Mouse (Mus musculus): ENCODE measurements around the gene Eps8l2.
A peak's percentile ranks its signal among the peaks of the same experiment; 100 is the strongest.

The Eps8l2 gene

GRCm38 (mm10) chr7:141338576-141339131 lies at the start of gene Eps8l2:
TSS of gene Eps8l2 (plus strand) at chr7:141338880.
- peak; percentile 52 to 75 for DNase-seq (ENCODE audit: low spot score in 2 of 2)

GRCm38 (mm10) chr7:141291921-141292582 lies 46.6 kb upstream of the Eps8l2 start, which contains the start of gene Drd4:
TSS of gene Drd4 (plus strand) at chr7:141292006.
- no peak for DNase-seq (ENCODE audit: low spot score in 2 of 2)

DNA sequence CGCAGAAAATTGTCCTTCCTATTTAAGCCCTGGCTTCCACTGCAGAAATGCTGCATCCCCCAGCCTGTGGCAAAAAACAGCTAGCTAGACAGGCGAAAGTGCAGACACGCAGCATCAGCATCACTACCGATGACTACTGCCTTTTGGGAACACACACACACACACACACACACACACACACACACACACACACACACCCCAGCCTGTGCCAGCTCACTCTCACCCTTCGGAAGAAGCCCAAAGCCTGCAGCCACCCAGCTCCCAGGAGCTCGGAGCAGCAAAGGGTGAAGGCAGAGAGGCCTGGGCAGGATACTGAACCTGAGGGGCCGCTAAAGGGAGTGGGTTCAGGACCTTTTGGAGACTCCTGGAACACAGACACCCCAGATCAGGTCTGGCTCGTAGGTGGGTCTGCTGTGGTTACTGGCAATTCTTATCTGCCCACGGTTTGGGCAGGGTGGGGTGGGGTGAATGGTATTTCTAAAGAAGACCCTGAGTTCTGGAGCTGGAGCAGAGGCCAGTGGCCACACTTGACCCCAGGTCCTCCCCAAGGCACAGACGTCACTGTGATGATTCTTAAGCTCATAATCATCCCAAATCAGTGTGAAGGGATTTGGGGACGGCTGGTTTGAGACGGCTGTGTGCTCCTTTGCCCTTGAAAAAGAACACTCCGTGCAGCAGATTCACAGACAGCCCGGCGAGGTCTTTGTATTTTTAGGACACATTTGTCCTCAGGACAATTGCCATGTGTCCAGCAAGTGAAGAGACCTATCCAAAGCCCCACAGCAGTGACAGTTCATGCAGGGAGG lies 45.9 kb upstream of the Eps8l2 start:
- no peak for DNase-seq (ENCODE audit: low spot score in 2 of 2)

DNA sequence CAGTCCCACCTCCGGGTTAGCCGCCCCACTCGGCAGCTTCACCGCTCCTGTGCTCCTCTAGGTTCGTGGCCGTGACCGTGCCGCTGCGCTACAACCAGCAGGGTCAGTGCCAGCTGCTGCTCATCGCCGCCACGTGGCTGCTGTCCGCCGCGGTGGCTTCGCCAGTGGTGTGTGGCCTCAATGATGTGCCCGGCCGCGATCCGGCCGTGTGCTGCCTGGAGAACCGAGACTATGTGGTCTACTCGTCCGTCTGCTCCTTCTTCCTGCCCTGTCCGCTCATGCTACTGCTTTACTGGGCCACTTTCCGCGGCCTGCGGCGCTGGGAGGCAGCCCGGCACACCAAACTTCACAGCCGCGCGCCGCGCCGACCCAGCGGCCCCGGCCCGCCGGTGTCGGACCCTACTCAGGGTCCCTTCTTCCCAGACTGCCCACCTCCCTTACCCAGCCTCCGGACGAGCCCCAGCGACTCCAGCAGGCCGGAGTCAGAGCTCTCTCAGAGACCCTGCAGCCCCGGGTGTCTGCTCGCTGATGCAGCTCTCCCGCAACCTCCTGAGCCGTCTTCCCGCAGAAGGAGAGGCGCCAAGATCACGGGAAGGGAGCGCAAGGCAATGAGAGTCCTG lies 44.7 kb upstream of the Eps8l2 start:
- no peak for DNase-seq (ENCODE audit: low spot score in 2 of 2)

GRCm38 (mm10) chr7:141294479-141294878 lies 44.2 kb upstream of the Eps8l2 start:
- no peak for DNase-seq (ENCODE audit: low spot score in 2 of 2)

- no peak for DNase-seq (ENCODE audit: low spot score in 2 of 2)
These were observed 40.6 kb upstream of the Eps8l2 start for GRCm38 (mm10) chr7:141297926-141298650.

DNA sequence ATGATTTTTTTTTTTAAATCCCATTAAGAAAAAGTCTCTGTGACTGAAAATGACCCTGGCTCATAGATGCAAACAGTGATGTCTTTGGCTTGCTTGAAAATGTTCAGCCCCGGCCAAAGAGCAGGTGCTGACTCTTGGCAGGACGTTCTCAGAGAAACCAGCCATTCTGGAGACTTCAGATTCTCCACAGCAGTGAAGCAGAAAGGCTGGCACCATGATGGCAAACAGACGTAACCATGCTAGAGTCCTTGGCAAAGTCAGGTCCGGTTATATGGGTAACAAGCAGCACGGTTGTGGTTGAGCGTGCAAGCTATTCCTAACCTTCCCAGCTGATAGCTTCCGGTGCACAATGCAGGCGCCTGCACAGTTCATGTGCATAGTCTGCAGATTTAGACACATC lies 39.5 kb upstream of the Eps8l2 start:
- no peak for DNase-seq (ENCODE audit: low spot score in 2 of 2)

DNA sequence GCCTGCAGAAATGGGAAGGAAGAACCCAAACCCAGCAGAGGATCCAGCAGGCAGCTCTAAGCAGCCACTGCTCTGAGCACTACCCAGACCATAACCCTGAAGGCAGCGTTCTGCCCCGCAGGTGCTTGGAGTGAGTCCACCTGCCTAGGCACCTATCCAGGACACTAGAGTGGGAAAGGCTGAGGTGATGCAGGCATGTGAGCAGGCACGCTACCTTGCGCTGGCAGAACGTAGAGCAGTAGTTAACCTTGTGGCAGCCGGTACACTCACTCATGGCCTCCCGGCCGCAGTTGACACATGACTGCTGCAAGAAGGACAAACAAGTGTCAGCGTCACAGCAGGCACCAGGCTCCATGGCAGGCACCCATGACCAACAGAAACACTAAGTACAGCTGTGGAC lies 37.3 kb upstream of the Eps8l2 start:
- no peak for DNase-seq (ENCODE audit: low spot score in 2 of 2)

DNA sequence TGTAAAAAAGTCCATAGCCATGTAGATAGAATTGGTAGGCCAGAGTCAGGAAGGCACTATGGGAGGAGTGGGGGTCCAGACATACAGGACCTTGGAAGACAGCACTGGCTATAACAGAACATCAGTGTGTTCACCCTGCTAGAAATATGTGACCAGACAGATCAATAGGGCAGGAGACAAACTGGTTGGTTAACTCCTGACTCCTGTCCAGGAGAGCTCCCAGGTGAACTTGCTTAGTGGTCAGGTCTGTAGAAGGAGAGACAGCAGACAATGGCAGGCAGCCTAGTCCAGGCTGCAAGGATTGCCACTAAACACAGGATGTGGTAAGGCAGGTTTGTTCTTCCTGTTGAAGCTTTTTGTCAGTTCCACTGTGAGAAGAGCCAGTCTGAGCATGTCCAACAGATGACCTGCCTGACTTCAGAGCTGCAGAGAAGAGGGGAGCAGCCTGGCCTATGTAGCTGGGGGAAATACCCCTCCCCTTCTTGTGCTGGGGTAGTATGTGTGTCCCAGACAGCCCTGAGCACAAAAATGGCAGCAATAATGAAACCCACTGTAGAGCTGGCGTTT lies 35.9 kb upstream of the Eps8l2 start:
- no peak for DNase-seq (ENCODE audit: low spot score in 2 of 2)

GRCm38 (mm10) chr7:141304537-141304936 lies 34.1 kb upstream of the Eps8l2 start:
- DNase-seq (ENCODE audit: low spot score in 2 of 2): no peak

GRCm38 (mm10) chr7:141314416-141314815 lies 24.3 kb upstream of the Eps8l2 start:
- no peak for DNase-seq (ENCODE audit: low spot score in 2 of 2)

DNA sequence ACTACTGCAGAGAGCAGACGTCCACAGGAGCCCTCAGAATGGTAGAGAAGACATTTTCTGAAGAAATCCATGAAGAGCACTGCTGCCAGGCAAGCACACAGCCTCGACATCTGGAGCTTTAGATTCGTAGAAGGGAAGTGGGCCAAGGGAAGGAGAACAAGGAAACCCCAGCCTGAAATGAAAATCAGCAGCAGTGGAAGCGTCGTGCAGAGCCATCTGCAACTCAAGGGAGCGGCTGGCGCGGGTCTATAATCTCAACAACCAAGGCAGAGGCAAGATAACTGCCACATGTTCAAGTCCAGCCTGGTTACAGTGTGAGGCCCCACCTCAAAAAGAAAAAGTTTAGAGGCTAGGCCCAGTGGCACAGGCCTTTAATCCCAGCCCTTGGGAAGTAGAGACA lies 23.6 kb upstream of the Eps8l2 start:
- no peak for DNase-seq (ENCODE audit: low spot score in 2 of 2)

DNA sequence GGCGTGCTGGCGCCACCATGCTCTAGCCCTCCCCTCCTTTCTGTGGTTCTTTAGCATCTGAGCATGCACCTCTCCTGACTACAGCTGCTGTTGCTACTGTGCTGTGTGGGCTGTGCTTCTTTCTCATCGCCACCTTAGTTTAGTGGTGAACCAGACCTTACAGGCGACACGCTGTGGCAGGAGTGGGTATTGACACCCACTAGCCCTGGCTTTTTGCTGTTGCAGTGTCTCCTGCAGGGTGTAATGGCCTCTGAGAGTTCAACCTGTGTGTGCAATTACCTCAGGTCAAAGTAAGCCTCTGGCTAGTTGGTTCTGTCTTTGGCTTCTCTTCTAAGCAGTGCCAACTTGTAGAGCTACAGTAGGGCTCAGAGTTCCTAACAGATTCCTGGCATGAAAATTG lies 22.7 kb upstream of the Eps8l2 start:
- peak in 1 of 2 experiments; percentile 59 for DNase-seq (ENCODE audit: low spot score in 2 of 2)

DNA sequence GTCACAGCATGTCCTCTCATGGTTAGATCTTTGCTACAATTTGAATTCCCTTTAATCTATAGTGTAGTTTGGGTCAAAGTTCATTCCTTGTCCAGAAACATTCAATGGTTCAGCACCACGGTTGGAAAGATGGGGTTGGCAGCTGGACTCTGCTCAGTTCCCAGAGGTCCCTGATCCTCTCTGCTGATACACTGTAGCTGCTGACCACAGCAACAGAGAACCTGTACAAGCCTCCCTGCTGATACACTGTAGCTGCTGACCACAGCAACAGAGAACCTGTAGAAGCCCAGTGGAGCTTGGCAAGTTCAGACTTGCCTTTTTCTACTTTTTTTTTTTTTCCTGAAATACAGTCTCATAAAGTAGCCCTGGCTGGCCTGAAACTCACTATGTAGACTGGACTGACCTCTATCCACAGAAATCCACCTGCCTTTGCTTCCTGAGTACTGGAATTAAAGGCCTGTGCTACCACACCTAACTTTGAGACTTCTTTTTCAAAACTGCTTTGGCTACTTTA lies 21.0 kb upstream of the Eps8l2 start:
- no peak for DNase-seq (ENCODE audit: low spot score in 2 of 2)

- DNase-seq (ENCODE audit: low spot score in 2 of 2): no peak
These were observed 19.2 kb upstream of the Eps8l2 start for GRCm38 (mm10) chr7:141319446-141319845.

DNA sequence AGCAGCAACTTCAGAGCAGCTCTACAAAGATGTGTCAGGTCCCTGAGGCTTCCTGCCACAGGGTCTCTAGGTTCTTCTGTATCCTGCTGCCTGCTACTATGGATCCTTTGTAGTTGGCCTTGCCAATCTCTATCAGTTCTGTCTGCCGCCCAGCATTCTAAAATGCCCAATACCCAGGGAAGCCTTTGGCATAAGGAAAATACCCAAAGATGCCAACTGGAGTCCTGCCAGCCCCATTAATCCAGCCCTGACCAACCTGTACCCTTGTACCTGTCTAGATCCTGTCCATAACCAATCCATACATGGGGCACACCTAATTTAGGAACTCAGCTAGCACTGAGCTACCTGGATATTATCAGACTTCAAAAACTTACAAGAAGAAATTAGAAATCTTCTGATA lies 14.0 kb upstream of the Eps8l2 start:
- no peak for DNase-seq (ENCODE audit: low spot score in 2 of 2)

DNA sequence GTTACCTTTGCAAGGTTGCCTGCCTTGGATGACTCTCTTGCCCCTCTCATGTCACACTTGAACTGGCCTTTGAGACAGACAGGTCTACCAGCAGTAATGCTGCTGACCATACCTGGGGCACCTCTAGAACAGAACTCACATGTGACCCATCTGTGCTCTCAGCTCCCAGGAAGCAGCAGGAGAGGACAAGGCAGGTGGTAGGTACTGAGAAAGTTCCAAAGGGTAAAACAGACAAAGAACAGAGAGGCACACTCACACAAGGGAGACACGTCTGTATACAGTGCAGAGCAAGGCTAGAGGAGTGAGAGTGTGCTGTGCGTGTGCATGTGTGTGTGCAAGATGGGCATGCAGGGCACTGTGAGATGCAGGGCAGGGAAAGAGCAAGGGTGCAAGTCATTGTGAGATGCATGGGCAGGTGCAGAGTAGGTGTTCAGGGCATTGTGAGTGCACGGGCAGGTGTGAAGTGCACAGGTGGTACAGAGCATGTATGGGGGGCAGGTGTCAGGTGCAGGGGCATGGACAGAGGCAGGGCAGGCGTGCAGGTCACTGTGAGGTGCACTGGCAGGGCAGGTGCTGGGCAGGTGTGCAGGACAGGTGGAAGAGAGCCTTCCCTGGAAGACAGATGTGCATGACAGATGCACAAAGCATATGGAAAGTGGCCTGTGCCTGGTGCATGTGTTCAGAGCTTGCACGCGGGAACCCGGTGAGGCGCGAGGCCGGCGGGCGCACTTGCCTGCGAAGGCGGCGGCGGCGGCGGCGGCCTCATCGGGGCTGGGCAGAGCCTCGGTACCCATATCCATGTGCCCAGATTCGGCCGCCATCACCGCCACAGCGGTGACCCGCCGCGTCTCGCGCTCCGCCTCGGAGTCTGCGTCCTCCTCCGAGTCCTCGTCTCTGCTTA lies 11.9 kb upstream of the Eps8l2 start:
- peak in 1 of 2 experiments; percentile 80 for DNase-seq (ENCODE audit: low spot score in 2 of 2)

DNA sequence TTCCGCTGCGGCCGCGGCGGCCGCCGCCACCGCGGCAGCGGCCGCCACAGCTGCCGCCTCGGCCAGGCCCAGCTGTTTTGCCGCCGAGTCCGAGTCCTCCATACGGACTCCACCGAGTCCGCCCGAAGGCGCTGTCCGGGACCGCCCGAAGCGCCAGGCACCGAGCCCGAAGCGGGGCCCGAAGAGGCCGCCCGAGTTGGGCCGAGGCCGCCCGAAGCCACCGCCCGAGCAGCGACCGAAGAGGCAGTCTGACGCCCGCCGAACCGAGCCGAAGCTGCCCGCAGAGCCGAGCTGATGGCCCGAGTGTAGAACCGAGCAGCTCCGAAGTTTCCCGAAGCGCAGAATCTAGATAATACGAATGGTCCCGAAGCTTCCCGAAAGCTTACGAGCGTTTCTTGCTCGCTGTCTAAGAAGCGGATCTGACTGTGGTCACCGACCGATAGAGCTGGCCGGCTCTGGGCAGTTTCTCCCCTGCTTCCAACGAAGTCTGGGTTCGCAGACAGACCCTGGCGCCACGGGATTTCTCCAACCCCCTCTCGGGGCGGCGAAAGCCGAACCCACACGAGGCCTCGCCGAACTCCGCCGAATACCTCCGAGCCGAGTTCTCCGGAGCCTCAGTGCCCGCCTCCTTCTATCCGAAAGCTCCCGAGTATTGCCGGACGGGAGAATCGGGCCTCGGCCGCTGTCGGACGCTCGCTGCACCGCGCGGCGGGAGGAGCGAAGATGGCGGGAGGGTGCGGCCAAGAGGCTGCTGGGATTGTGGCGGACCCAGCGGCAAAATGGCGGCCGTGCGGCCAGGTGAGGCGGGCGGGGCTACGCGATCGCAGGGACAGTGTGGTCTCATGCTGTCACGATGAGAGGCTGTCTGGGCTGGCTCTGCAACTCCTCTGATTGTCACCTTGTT lies 11.0 kb upstream of the Eps8l2 start, which contains the start of the genes Deaf1 and Tmem80:
Gene Deaf1, minus strand, starts transcription at position 222 of the 904 bp plus-strand sequence.
Gene Tmem80, plus strand, starts transcription at position 271 of the 904 bp plus-strand sequence.
- DNase-seq (ENCODE audit: low spot score in 2 of 2): peak; percentile 97 to 98
